Mouse (Mus musculus) urinary bladder, postnatal 10 days (tissue): ENCODE measurements around the gene Rnf17.

Experiments used
- DNase-seq: peaks from one replicate; pipeline ENCODE4 v3.0.0; 2022; ENCODE audit warnings: low spot score

The Rnf17 gene

GRCm38 (mm10) chr14:56402311-56403071, at the start of gene Rnf17:
Gene Rnf17 (plus strand): TSS chr14:56402581.
- DNase-seq = no peak

- DNase-seq = no peak
Measured at GRCm38 (mm10) chr14:56354803-56355202, 47.6 kb upstream of the Rnf17 start.

- DNase-seq = no peak
Measured at GRCm38 (mm10) chr14:56355396-56355795, 47.0 kb upstream of the Rnf17 start.

GRCm38 (mm10) chr14:56356196-56356595, 46.2 kb upstream of the Rnf17 start:
- DNase-seq = no peak

- DNase-seq = no peak
Measured at GRCm38 (mm10) chr14:56358422-56358821, 44.0 kb upstream of the Rnf17 start.

GRCm38 (mm10) chr14:56359131-56359530, 43.2 kb upstream of the Rnf17 start:
- no peak for DNase-seq

GRCm38 (mm10) chr14:56364711-56365237, 37.6 kb upstream of the Rnf17 start, which contains the start of gene Atp12a:
Gene Atp12a (plus strand): TSS chr14:56365068.
- no peak for DNase-seq

GRCm38 (mm10) chr14:56365292-56365691, 37.1 kb upstream of the Rnf17 start:
- no peak for DNase-seq

GRCm38 (mm10) chr14:56366712-56367111, 35.7 kb upstream of the Rnf17 start:
- no peak for DNase-seq

- DNase-seq = no peak
Measured at GRCm38 (mm10) chr14:56368834-56369233, 33.5 kb upstream of the Rnf17 start.

GRCm38 (mm10) chr14:56375731-56376130, 26.6 kb upstream of the Rnf17 start:
- DNase-seq = peak; percentile 23

GRCm38 (mm10) chr14:56377745-56378144, 24.6 kb upstream of the Rnf17 start:
- DNase-seq = no peak

- no peak for DNase-seq
Measured at GRCm38 (mm10) chr14:56379336-56379735, 23.0 kb upstream of the Rnf17 start.

GRCm38 (mm10) chr14:56382366-56382765, 20.0 kb upstream of the Rnf17 start:
- DNase-seq = no peak

GRCm38 (mm10) chr14:56390247-56390646, 12.1 kb upstream of the Rnf17 start:
- DNase-seq = no peak

- DNase-seq = no peak
Measured at GRCm38 (mm10) chr14:56393704-56394312, 8.6 kb upstream of the Rnf17 start.

GRCm38 (mm10) chr14:56398001-56398400, 4.4 kb upstream of the Rnf17 start:
- no peak for DNase-seq

GRCm38 (mm10) chr14:56403072-56403375, 643 bp downstream of the Rnf17 start:
- no peak for DNase-seq

- no peak for DNase-seq
Measured at GRCm38 (mm10) chr14:56462090-56462489, 59.7 kb downstream of the Rnf17 start.

GRCm38 (mm10) chr14:56462729-56463128, 60.3 kb downstream of the Rnf17 start:
- DNase-seq = no peak

- no peak for DNase-seq
Measured at GRCm38 (mm10) chr14:56468145-56468544, 65.8 kb downstream of the Rnf17 start.

GRCm38 (mm10) chr14:56489806-56490205, 87.4 kb downstream of the Rnf17 start:
- no peak for DNase-seq

- no peak for DNase-seq
Measured at GRCm38 (mm10) chr14:56502407-56502806, 100.0 kb downstream of the Rnf17 start.

- DNase-seq = no peak
Measured at GRCm38 (mm10) chr14:56506743-56507142, 104.4 kb downstream of the Rnf17 start.
